ENCODE assay signal across 22 mouse cellular contexts in the genomic region with DNA sequence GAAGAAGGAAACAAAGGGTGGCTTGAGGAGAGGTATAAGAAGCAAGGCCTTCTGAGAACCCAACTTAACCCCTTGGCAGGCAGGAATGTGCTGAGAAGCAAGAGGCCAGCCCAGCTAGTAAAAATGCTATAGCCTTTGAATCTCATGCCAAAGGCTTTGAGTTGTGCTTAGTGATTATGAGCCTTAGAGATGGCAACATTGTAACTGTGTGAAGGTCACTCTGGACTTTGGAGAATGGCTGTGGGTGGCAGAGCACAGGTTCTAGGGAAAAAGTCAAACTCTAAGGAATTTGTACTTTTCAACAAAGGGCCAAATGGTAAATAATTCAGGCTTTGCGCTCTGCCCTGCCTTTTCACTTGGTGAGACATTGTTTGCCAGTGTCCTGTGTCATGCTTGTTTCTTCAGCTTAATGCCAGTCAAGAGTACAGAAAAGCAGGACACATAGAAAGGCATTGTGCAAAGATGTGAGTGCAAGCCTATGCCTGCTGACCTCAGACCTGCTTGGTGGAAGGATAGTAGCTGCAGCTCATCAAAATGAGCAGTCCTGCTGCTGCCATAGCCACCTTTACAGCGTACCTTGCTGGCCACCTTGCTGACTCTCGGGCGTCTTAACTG. TPM values are rescaled to one million over a fixed set of nuclear protein-coding genes. Genes with fewer than 3 reads are reported as not detected.
DNase-seq lines count a peak whose midpoint lies in the region; ATAC-seq and TF ChIP-seq lines count a peak whose summit lies in the region.
"Had no signal": no experiment of that assay in that cellular context is flagged by ENCODE, and none has a peak within 500 bp of the region (broad histone marks: within the 10 kb centered on the region; RNA-seq: fewer than 3 reads in every experiment).

No protein-coding gene starts in this region.

- no peak for DNase-seq in gastrocnemius, adult 2 months
- no peak for DNase-seq in gastrocnemius, adult 8-10 months (ENCODE audit: low spot score in 2 of 2)
- DNase-seq in kidney, adult 9 months: peak; percentile 39
- no peak for DNase-seq in ES-E14 (ENCODE audit: low read depth, low spot score)
- no peak for DNase-seq in left cerebral cortex, postnatal 10 days (ENCODE audit: extremely low spot score in 1 of 2, low spot score in 2 of 2)
- DNase-seq: adrenal gland, postnatal 10 days; cerebellum, adult 11-12 months; cerebellum, adult 9-11 months; cerebellum, postnatal 36 days; gastrocnemius, postnatal 10 days; heart, adult 2 months; heart, postnatal 4 days had no signal

- H3K4me1 ChIP-seq in kidney, embryonic 15.5 days: 0 out of 2 replicates have a peak, but pooled peaks cover 2% of the 10 kb centered on the region
- H3K4me1 ChIP-seq in E14TG2a.4 (replicated peaks; ENCODE audit: low read depth, low read length) (peaks cover 91% of the 10 kb centered on the region), ES-E14 (ENCODE audit: control insufficient read depth in 2 of 2, insufficient read depth in 2 of 2, low read length in 2 of 2, poor library complexity in 1 of 2) (peaks cover 25 to 30% of the 10 kb centered on the region in 2 experiments)

- H3K27me3 ChIP-seq in kidney, embryonic 15.5 days: no peaks in the 10 kb centered on the region
- H3K27me3 ChIP-seq in E14TG2a.4 (ENCODE audit: insufficient read depth, low read length): no peaks in the 10 kb centered on the region
- H3K27me3 ChIP-seq: CH12.LX; embryonic facial prominence, embryonic 13.5 days; forebrain, embryonic 13.5 days; heart, embryonic 12.5 days; hindbrain, embryonic 12.5 days had no signal

- intact Hi-C loops in gastrocnemius, adult 2 months (cut with DNase I): no loop called here
- intact Hi-C loops in left cerebral cortex, postnatal 10 days (cut with DNase I): no loop called here

- H3K9ac ChIP-seq in kidney, embryonic 15.5 days: no peak overlapping the region
- H3K9ac ChIP-seq in ES-E14 (ENCODE audit: insufficient read depth, low read depth, low read length, poor library complexity, severe bottlenecking): peak overlapping the region; percentile 18; the same call in 1 of the 2 replicates
- H3K9ac ChIP-seq: embryonic facial prominence, embryonic 13.5 days; forebrain, embryonic 13.5 days; heart, embryonic 12.5 days; hindbrain, embryonic 12.5 days had no signal

- no peaks in the 10 kb centered on the region for H3K9me3 ChIP-seq in kidney, embryonic 15.5 days (replicated peaks)
- H3K9me3 ChIP-seq in E14TG2a.4 (ENCODE audit: low read length) (no peaks in the 10 kb centered on the region), ES-E14 (ENCODE audit: control insufficient read depth, insufficient read depth, low read depth, low read length) (no peaks in the 10 kb centered on the region)
- H3K9me3 ChIP-seq: embryonic facial prominence, embryonic 13.5 days; forebrain, embryonic 13.5 days; heart, embryonic 12.5 days; hindbrain, embryonic 12.5 days had no signal

- no peak for ATAC-seq in kidney, embryonic 15.5 days (replicated peaks; ENCODE audit: low FRiP score)
- ATAC-seq: forebrain, embryonic 13.5 days; hindbrain, embryonic 16.5 days; inflammation-experienced regulatory T-cells, adult 6 months; intestine, postnatal 0 days had no signal

- in situ Hi-C loops in ES-E14 (cut with MboI; ENCODE audit: low sequenced_read_pairs in 2 of 2, unreplicated experiment in 2 of 2): no loop called here

- H3K4me3 ChIP-seq in gastrocnemius, adult 2 months: no peak overlapping the region
- H3K4me3 ChIP-seq in kidney, embryonic 15.5 days (replicated peaks): no peak overlapping the region
- H3K4me3 ChIP-seq in E14TG2a.4 (replicated peaks; ENCODE audit: low read length) (peak overlapping the region; percentile 42), ES-E14 (ENCODE audit: insufficient read depth in 1 of 2, low read depth in 1 of 2, low read length in 2 of 2, poor library complexity in 1 of 2, severe bottlenecking in 1 of 2) (peak overlapping the region in 1 of 2 experiments; percentile 20; a peak in 2 of 4 replicates)
- H3K4me3 ChIP-seq: embryonic facial prominence, embryonic 13.5 days; forebrain, embryonic 13.5 days; heart, adult 2 months; heart, embryonic 12.5 days; hindbrain, embryonic 12.5 days had no signal

- H3K36me3 ChIP-seq in kidney, embryonic 15.5 days: peaks cover 64% of the 10 kb centered on the region
- peaks cover 79% of the 10 kb centered on the region for H3K36me3 ChIP-seq in E14TG2a.4 (ENCODE audit: insufficient read depth, low read length)
- peaks cover 25% of the 10 kb centered on the region for H3K36me3 ChIP-seq in ES-E14 (ENCODE audit: control insufficient read depth, insufficient read depth, low read length, poor library complexity, severe bottlenecking)

- whole genome bisulfite sequencing in kidney, embryonic 15.5 days: 96% methylated on average over 4 of the region's 4 CpGs

- H3K4me2 ChIP-seq in kidney, embryonic 15.5 days: no peak overlapping the region
- H3K4me2 ChIP-seq: embryonic facial prominence, embryonic 13.5 days; forebrain, embryonic 13.5 days; heart, embryonic 12.5 days; hindbrain, embryonic 12.5 days had no signal

- TF ChIP-seq CTCF in gastrocnemius, adult 2 months (IDR thresholded peaks at IDR 0.05): no peak
- no peak for TF ChIP-seq CTCF in E14TG2a.4 (conservative IDR thresholded peaks at IDR 0.05; ENCODE audit: low read length)

- peak overlapping the region; percentile 25; the same call in 1 of the 2 replicates for H3K27ac ChIP-seq in gastrocnemius, adult 2 months
- H3K27ac ChIP-seq in kidney, embryonic 15.5 days: no peak overlapping the region
- peak overlapping the region; percentile 85 for H3K27ac ChIP-seq in ES-E14 (ENCODE audit: insufficient read depth, low read depth, low read length, poor library complexity, severe bottlenecking)
- H3K27ac ChIP-seq: embryonic facial prominence, embryonic 13.5 days; forebrain, embryonic 13.5 days; heart, adult 2 months; hindbrain, embryonic 12.5 days had no signal

TF ChIP-seq in ES-E14, 5 proteins besides CTCF, POLR2A, EP300 and RAD21:
- no peak for TF ChIP-seq HCFC1 (IDR thresholded peaks at IDR 0.05; ENCODE audit: borderline replicate concordance, insufficient read depth, low read length)

RNA-seq across cellular contexts. Expression of a gene that starts 7.5 kb away (rescaled TPM):
- 10 to 100 TPM; 29.6 to 31.8 TPM for total RNA-seq in gastrocnemius, adult 2 months (2021)
- total RNA-seq in gastrocnemius, adult 8-10 months (2022): 10 to 100 TPM; 23.4 to 29.4 (median 24.6) TPM
- polyA plus RNA-seq in kidney, embryonic 15.5 days (2015; fragmentation: Nextera tagmentation; extraction: Ambion mirVana): 14.5 and 15.3 TPM in 2 replicates
- total RNA-seq in ES-E14 (2012; rRNA removed): 11.0 and 13.3 TPM in 2 replicates
- total RNA-seq in left cerebral cortex, postnatal 10 days (2021): 10 to 100 TPM; 31.2 to 32.1 TPM

RNA-seq across cellular contexts. Expression of a gene that starts 7.6 kb away (rescaled TPM):
- total RNA-seq in gastrocnemius, adult 2 months (2021): 10 to 100 TPM; 42.5 to 43.5 TPM
- total RNA-seq in gastrocnemius, adult 8-10 months (2022): 10 to 100 TPM; 38.1 to 42.4 (median 41.0) TPM
- polyA plus RNA-seq in kidney, embryonic 15.5 days (2015; fragmentation: Nextera tagmentation; extraction: Ambion mirVana): 35.1 and 37.3 TPM in 2 replicates
- 96.6 and 110 TPM in 2 replicates for total RNA-seq in ES-E14 (2012; rRNA removed)
- total RNA-seq in left cerebral cortex, postnatal 10 days (2021): 10 to 100 TPM; 92.2 to 92.6 TPM

RNA-seq across cellular contexts. Expression of a gene that starts 55.8 kb away (rescaled TPM):
- 100 to 1,000 TPM; 269 to 303 TPM for total RNA-seq in gastrocnemius, adult 2 months (2021)
- total RNA-seq in gastrocnemius, adult 8-10 months (2022): 100 to 1,000 TPM; 219 to 283 (median 248) TPM
- polyA plus RNA-seq in kidney, embryonic 15.5 days (2015; fragmentation: Nextera tagmentation; extraction: Ambion mirVana): 105 and 106 TPM in 2 replicates
- 56.6 and 73.8 TPM in 2 replicates for total RNA-seq in ES-E14 (2012; rRNA removed)
- total RNA-seq in left cerebral cortex, postnatal 10 days (2021): 100 to 1,000 TPM; 103 to 104 TPM
